Mouse (Mus musculus) embryonic facial prominence, embryonic 13.5 days (tissue): ENCODE data around the gene Trmt1l. TPM values are rescaled to one million over a fixed set of nuclear protein-coding genes. Genes with fewer than 3 reads are reported as not detected.
A peak's percentile ranks its signal among the peaks of the same experiment; 100 is the strongest.

Experiments used
- ATAC-seq: fragments of 200-750 bp; cut with Nextera tagmentation; 2 replicates; pipeline ENCODE4 v1.8.0; 2017; ENCODE audit warnings: low read depth; ENCODE audit not compliant: insufficient number of reproducible peaks, insufficient read depth, low FRiP score, low TSS enrichment
- H3K27ac ChIP-seq: fragments of 300-500 bp; sonication (generic); 2 replicates; pipeline ENCODE4 v1.5.1; 2015; ENCODE audit warnings: moderate library complexity, mild to moderate bottlenecking, inconsistent platforms
- H3K27me3 ChIP-seq: fragments of 300-500 bp; sonication (generic); 2 replicates; pipeline ENCODE4 v1.6.1; 2015; ENCODE audit warnings: mild to moderate bottlenecking, inconsistent platforms
- H3K36me3 ChIP-seq: fragments of 300-500 bp; sonication (generic); 2 replicates; pipeline ENCODE4 v1.6.1; 2015; ENCODE audit warnings: mild to moderate bottlenecking, inconsistent platforms
- H3K4me1 ChIP-seq: fragments of 300-500 bp; sonication (generic); 2 replicates; pipeline ENCODE4 v1.6.1; 2015; ENCODE audit warnings: inconsistent platforms
- H3K4me2 ChIP-seq: fragments of 300-500 bp; sonication (generic); 2 replicates; pipeline ENCODE4 v1.6.1; 2015; ENCODE audit warnings: moderate library complexity, mild to moderate bottlenecking, inconsistent platforms
- H3K4me3 ChIP-seq: fragments of 300-500 bp; sonication (generic); 2 replicates; pipeline ENCODE4 v1.5.1; 2015; ENCODE audit warnings: mild to moderate bottlenecking, inconsistent platforms
- H3K9ac ChIP-seq: fragments of 300-500 bp; sonication (generic); 2 replicates; pipeline ENCODE4 v1.6.1; 2015; ENCODE audit warnings: mild to moderate bottlenecking, inconsistent platforms
- H3K9me3 ChIP-seq: fragments of 300-500 bp; sonication (generic); 2 replicates; pipeline ENCODE4 v1.6.1; 2016; ENCODE audit warnings: inconsistent platforms
- WGBS: fragments of 180-500 bp; shearing (Covaris S2); methylation state at CpG from one replicate; pipeline ENCODE4 v1.1.7; 2015; ENCODE audit warnings: mixed read lengths; 5-methylcytosine and 5-hydroxymethylcytosine counted together
- polyA plus RNA-seq: library from polyadenylated mRNA; unstranded; fragments of >200 nt; fragmentation: Nextera tagmentation; extraction: Ambion mirVana; gene quantifications from 2 replicates; pipeline ENCODE4 v1.2.1, GENCODE M21; 2015

Gene Trmt1l
- polyA plus RNA-seq: 50.7 and 51.2 TPM in 2 replicates

DNA sequence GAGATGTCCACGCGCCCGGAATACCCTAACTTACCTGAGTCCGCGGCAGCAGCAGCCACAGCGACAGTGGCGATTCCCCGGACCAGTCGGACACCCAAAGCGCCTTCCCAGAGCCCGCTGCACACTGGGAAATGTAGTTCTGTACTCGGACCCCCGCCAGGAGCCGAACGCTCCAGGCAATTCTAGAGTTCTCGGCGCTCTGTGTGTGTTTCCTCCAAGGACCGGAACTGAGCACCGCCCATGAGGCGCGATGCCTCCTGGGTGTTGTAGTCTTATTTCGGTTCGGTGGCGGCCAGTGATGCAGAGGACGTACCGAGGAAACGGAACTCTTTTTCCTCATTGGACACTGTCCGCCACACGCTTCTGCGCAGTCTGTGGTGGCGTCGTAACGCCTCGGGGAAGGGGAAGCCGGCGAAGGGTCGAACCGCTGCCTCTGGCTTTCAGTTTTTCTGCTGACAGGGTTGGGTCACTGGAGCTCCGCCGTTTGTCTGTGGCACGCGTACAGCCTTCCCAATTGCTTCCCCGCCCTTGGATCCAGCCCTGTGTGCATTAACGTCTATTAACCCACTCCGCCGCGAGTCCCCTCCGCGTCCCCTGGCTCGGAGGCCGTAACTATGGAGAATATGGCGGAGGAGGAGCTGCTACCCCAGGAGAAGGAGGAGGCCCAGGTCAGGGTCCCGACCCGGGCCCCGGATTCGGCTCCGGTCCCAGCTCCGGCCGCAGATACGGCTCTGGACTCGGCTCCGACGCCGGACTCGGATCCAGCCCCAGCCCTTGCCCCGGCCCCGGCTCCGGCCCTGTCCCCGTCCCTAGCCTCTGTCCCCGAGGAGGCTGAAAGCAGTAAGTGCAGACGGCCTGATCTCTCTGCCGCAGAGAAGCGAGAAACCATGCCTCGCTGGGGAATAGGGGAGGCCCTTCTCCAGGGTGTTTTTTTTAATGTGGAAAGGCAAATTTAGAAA, at the start of gene Trmt1l, which contains the start of gene Swt1:
Trmt1l (plus strand) TSS at position 280 of the 959 bp plus-strand sequence.
Swt1 (minus strand) TSS at position 193 of the 959 bp plus-strand sequence.
- no peaks in the 10 kb centered on the region for H3K9me3 ChIP-seq
- H3K27ac ChIP-seq: peak within 1 kb of the TSS; percentile 97
- peaks cover 4% of the 10 kb centered on the region; the same call in 1 of the 2 replicates for H3K36me3 ChIP-seq
- peaks cover 17% of the 10 kb centered on the region for H3K4me1 ChIP-seq
- H3K4me3 ChIP-seq: peak within 1 kb of the TSS; percentile 91
- peak within 1 kb of the TSS; percentile 64 for H3K4me2 ChIP-seq
- under 1% methylated on average over 74 of the region's 74 CpGs for WGBS
- H3K27me3 ChIP-seq: no peaks in the 10 kb centered on the region
- peak within 1 kb of the TSS; percentile 94 for H3K9ac ChIP-seq
- ATAC-seq: peak; percentile 100

GRCm38 (mm10) chr1:151390029-151390428, 38.3 kb upstream of the Trmt1l start:
- H3K9me3 ChIP-seq: no peaks in the 10 kb centered on the region
- H3K27ac ChIP-seq: no peak overlapping the region
- H3K4me3 ChIP-seq: no peak overlapping the region
- 94% methylated on average over 1 of the region's 1 CpGs for WGBS
- H3K36me3 ChIP-seq: peaks cover 37% of the 10 kb centered on the region
- no peaks in the 10 kb centered on the region for H3K4me1 ChIP-seq
- H3K9ac ChIP-seq: no peak overlapping the region
- H3K4me2 ChIP-seq: no peak overlapping the region
- no peaks in the 10 kb centered on the region for H3K27me3 ChIP-seq
- no peak for ATAC-seq

GRCm38 (mm10) chr1:151409827-151410226, 18.5 kb upstream of the Trmt1l start:
- 0 out of 2 replicates have a peak, but pooled peaks have one; percentile 32 for ATAC-seq
- Histone ChIP-seq H3K27me3 (no peaks in the 10 kb centered on the region), H3K4me1 (peaks cover 8% of the 10 kb centered on the region), H3K4me3 (no peak overlapping the region), H3K9me3 (no peaks in the 10 kb centered on the region), H3K36me3 (peaks cover 40% of the 10 kb centered on the region), H3K27ac (peak overlapping the region; percentile 69), H3K9ac (no peak overlapping the region), H3K4me2 (no peak overlapping the region)
- WGBS: 46% methylated on average over 3 of the region's 3 CpGs

DNA sequence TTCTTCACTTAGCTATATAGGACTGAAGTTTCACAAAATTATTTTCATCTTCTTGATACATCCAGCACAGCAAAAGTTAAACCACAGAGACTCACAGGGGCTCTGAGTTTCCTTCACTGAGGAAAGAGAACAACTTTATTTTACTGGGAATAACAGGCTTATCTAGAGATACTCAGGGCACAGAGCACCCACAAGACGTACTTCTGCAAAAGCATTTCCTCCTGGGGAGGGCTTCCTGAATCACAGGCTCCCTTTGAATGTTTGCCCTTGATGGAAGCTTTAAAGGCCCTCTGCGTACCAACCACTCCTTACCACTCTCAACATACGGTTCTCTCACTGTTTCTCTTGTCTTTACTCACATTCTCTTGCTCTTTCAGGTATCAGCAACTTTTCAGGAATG, 6.2 kb upstream of the Trmt1l start:
- peaks cover 5% of the 10 kb centered on the region for H3K4me1 ChIP-seq
- H3K9ac ChIP-seq: no peak overlapping the region
- no peak for ATAC-seq
- H3K27me3 ChIP-seq: no peaks in the 10 kb centered on the region
- 81% methylated on average over 3 of the region's 3 CpGs for WGBS
- H3K27ac ChIP-seq: no peak overlapping the region
- no peak overlapping the region for H3K4me3 ChIP-seq
- peaks cover 42% of the 10 kb centered on the region for H3K36me3 ChIP-seq
- no peaks in the 10 kb centered on the region for H3K9me3 ChIP-seq
- H3K4me2 ChIP-seq: no peak overlapping the region

DNA sequence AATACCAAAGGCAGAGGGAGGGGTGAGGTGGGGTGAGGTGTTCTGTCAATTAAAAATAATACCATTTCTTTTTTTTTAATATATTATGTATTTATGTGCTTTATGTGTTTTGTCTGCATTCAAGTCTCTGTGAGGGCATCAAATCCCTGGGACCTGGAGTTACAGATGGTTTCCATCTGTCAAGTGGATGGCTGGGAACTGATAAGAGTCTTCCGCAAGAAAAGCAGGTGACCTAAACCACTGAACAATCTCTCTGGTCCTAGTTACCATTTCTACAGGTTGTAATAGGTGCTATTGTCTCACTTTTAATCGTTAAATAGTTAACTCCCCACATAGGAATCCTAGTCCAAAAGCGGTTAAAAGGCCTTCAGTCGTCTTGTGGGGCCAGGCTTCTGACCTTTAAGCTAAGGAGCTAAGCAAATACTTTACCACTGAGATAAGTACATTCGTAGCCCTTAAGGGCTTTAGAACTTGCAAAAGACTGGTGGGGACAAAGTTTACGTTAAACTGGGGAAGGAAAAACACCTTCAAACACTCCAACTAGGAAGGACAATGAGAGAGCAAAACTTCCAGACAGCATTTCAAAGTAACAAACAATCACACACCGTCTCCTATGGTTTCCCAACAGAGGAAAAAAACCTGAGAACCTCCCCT, 1.3 kb upstream of the Trmt1l start:
- Histone ChIP-seq H3K9ac (peak overlapping the region; percentile 84), H3K4me3 (peak overlapping the region; percentile 91), H3K36me3 (peaks cover 5% of the 10 kb centered on the region), H3K27ac (no peak overlapping the region), H3K9me3 (no peaks in the 10 kb centered on the region), H3K4me1 (peaks cover 17% of the 10 kb centered on the region), H3K27me3 (no peaks in the 10 kb centered on the region), H3K4me2 (peak overlapping the region; percentile 61)
- 24% methylated on average over 7 of the region's 7 CpGs for WGBS
- ATAC-seq: no peak

GRCm38 (mm10) chr1:151427888-151428262, 467 bp upstream of the Trmt1l start:
- peak; percentile 53 for ATAC-seq
- Histone ChIP-seq H3K27ac (peak overlapping the region; percentile 97), H3K27me3 (no peaks in the 10 kb centered on the region), H3K9me3 (no peaks in the 10 kb centered on the region), H3K4me3 (peak overlapping the region; percentile 91), H3K4me2 (peak overlapping the region; percentile 61), H3K36me3 (no peaks in the 10 kb centered on the region), H3K4me1 (peaks cover 17% of the 10 kb centered on the region), H3K9ac (peak overlapping the region; percentile 84)
- WGBS: under 1% methylated on average over 26 of the region's 26 CpGs

DNA sequence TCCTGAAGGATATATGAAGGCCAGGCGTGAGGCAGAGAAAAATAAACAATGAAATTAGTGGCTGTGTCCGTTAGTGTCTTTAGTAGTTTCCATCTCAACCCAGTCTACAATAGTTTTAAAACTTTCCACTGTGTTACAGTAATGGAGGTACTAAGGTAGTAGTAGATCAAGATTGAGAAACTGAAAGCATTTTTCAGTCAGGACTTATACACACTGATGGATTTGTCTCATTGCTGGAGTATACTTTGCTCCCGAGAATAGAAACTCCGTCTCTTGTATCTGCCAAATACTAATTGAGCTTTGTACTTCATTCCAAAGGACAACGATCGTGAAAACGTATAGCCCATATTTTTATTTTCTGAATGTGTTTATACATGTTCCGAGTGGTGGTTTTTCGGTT, 974 bp downstream of the Trmt1l start:
- peak overlapping the region; percentile 94 for H3K9ac ChIP-seq
- H3K4me1 ChIP-seq: peaks cover 17% of the 10 kb centered on the region
- peak overlapping the region; percentile 97 for H3K27ac ChIP-seq
- WGBS: 36% methylated on average over 9 of the region's 9 CpGs
- peak overlapping the region; percentile 64 for H3K4me2 ChIP-seq
- no peak for ATAC-seq
- peak overlapping the region; percentile 91 for H3K4me3 ChIP-seq
- peaks cover 9% of the 10 kb centered on the region for H3K36me3 ChIP-seq
- no peaks in the 10 kb centered on the region for H3K27me3 ChIP-seq
- no peaks in the 10 kb centered on the region for H3K9me3 ChIP-seq

DNA sequence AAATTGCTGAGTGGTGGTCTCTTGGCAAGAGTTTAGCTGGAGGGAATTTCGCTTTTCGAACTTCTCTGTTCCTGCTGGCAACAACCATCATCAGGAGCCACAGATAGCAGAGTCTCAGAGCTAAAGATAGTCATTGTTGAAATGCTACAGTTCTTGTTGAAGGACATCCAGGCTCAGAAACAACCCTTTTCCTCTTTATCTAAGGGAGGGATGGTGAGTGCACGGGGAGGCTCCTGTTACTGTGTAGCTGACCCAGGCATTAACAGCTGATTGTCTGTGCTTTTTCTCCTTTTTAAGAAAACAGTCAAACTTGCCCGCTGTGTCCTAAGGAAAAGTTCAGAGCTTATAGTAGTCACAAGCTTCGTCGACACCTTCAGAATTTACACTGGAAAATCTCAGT, 7.1 kb downstream of the Trmt1l start:
- Histone ChIP-seq H3K4me2 (no peak overlapping the region), H3K27ac (no peak overlapping the region), H3K27me3 (no peaks in the 10 kb centered on the region), H3K9ac (no peak overlapping the region), H3K4me3 (no peak overlapping the region), H3K4me1 (0 out of 2 replicates have a peak, but pooled peaks cover 5% of the 10 kb centered on the region), H3K9me3 (no peaks in the 10 kb centered on the region), H3K36me3 (peaks cover 58% of the 10 kb centered on the region)
- ATAC-seq: no peak
- WGBS: 93% methylated on average over 6 of the region's 6 CpGs

DNA sequence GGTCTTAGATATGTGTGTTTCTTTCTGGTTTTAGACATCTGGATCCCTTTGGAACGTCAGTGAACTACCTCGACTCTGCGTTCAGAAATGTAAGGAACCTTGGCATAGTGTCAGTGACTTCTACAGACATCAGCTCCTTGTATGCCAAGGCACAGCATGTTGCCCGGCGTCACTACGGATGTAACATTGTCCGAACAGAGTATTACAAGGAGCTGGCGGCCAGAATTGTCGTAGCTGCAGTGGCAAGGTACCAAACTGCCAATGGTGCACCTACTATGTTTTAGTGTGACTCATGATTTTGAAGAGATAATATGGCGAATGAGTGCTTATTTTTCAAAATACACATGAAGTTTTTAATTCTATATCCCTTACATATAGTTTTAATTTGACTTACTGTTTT, 21.5 kb downstream of the Trmt1l start:
- 94% methylated on average over 10 of the region's 10 CpGs for WGBS
- Histone ChIP-seq H3K9me3 (no peaks in the 10 kb centered on the region), H3K36me3 (peaks cover 88% of the 10 kb centered on the region), H3K27me3 (no peaks in the 10 kb centered on the region), H3K4me1 (no peaks in the 10 kb centered on the region), H3K9ac (no peak overlapping the region), H3K4me3 (no peak overlapping the region), H3K27ac (no peak overlapping the region), H3K4me2 (no peak overlapping the region)
- no peak for ATAC-seq

DNA sequence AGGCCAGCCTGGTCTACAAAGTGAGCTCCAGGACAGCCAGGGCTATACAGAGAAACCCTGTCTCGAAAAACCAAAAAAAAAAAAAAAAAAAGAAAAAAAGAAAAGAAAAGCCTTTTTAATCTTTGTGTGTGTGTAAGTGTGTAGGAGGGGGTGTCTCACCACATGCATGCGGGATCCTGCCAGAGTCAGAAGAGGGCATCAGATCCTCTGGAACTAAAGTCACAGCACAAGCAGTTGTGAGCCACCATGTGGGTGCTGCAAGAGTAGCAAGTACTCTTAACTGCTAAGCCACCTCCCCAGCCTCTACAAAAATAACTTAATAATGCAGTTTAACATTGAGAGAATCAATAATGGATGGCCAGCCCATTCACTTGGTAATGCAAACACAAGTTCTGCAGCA, 22.5 kb downstream of the Trmt1l start:
- no peak for ATAC-seq
- H3K4me3 ChIP-seq: no peak overlapping the region
- peaks cover 83% of the 10 kb centered on the region for H3K36me3 ChIP-seq
- H3K27me3 ChIP-seq: no peaks in the 10 kb centered on the region
- no peak overlapping the region for H3K9ac ChIP-seq
- no peaks in the 10 kb centered on the region for H3K9me3 ChIP-seq
- 89% methylated on average over 2 of the region's 2 CpGs for WGBS
- no peak overlapping the region for H3K27ac ChIP-seq
- H3K4me1 ChIP-seq: no peaks in the 10 kb centered on the region
- H3K4me2 ChIP-seq: no peak overlapping the region

GRCm38 (mm10) chr1:151451946-151452345, 23.6 kb downstream of the Trmt1l start:
- ATAC-seq: no peak
- 96% methylated on average over 11 of the region's 11 CpGs for WGBS

More at GRCm38 (mm10) chr1:151451946-151452345, 23.6 kb downstream of the Trmt1l start:
- Histone ChIP-seq H3K4me1 (no peaks in the 10 kb centered on the region), H3K9ac (no peak overlapping the region), H3K4me2 (no peak overlapping the region), H3K4me3 (no peak overlapping the region), H3K36me3 (peaks cover 81% of the 10 kb centered on the region), H3K9me3 (no peaks in the 10 kb centered on the region), H3K27me3 (no peaks in the 10 kb centered on the region), H3K27ac (no peak overlapping the region)
